Mouse (Mus musculus): Measurements from ENCODE around the gene Pcolce. TPM values are rescaled to one million over a fixed set of nuclear protein-coding genes. Genes with fewer than 3 reads are reported as not detected.

The Pcolce gene
- polyA plus RNA-seq, 1 experiment = 0.09 TPM

GRCm38 (mm10) chr5:137600281-137600618 lies 13.3 kb downstream of the Pcolce start:
- Histone ChIP-seq H3K4me3 (replicated peaks) (peak overlapping the region; percentile 96), H3K4me1 (peaks cover 73% of the 10 kb centered on the region), H3K36me3 (replicated peaks; ENCODE audit: low read length) (peaks cover 20% of the 10 kb centered on the region), H3K9me3 (no peaks in the 10 kb centered on the region), H3K27me3 (replicated peaks) (no peaks in the 10 kb centered on the region)
- no peak for TF ChIP-seq FLI1 (IDR thresholded peaks at IDR 0.05; ENCODE audit: low read length)
- TF ChIP-seq GATA1 (IDR thresholded peaks at IDR 0.05; ENCODE audit: borderline replicate concordance, low read length) = no peak

- TF ChIP-seq GATA1 (IDR thresholded peaks at IDR 0.05; ENCODE audit: borderline replicate concordance, low read length) = no peak
- no peak for TF ChIP-seq FLI1 (IDR thresholded peaks at IDR 0.05; ENCODE audit: low read length)
- Histone ChIP-seq H3K4me1 (peaks cover 69% of the 10 kb centered on the region), H3K27me3 (replicated peaks) (no peaks in the 10 kb centered on the region), H3K9me3 (no peaks in the 10 kb centered on the region), H3K4me3 (replicated peaks) (peak overlapping the region; percentile 96), H3K36me3 (replicated peaks; ENCODE audit: low read length) (peaks cover 19% of the 10 kb centered on the region)
Observed at GRCm38 (mm10) chr5:137599600-137599999, 14.0 kb downstream of the Pcolce start.

GRCm38 (mm10) chr5:137598100-137598826 lies 15.3 kb downstream of the Pcolce start:
- H3K4me3 ChIP-seq (replicated peaks) = peak overlapping the region; percentile 62
- TF ChIP-seq GATA1 (IDR thresholded peaks at IDR 0.05; ENCODE audit: borderline replicate concordance, low read length) (no peak), FLI1 (IDR thresholded peaks at IDR 0.05; ENCODE audit: low read length) (no peak)

GRCm38 (mm10) chr5:137597625-137598024 lies 16.0 kb downstream of the Pcolce start:
- TF ChIP-seq GATA1 (IDR thresholded peaks at IDR 0.05; ENCODE audit: borderline replicate concordance, low read length) = no peak
- TF ChIP-seq FLI1 (IDR thresholded peaks at IDR 0.05; ENCODE audit: low read length) = no peak
- Histone ChIP-seq H3K9me3 (no peaks in the 10 kb centered on the region), H3K36me3 (replicated peaks; ENCODE audit: low read length) (peaks cover 16% of the 10 kb centered on the region), H3K4me3 (replicated peaks) (peak overlapping the region; percentile 62), H3K4me1 (peaks cover 56% of the 10 kb centered on the region), H3K27me3 (replicated peaks) (no peaks in the 10 kb centered on the region)

More at GRCm38 (mm10) chr5:137598100-137598826, 15.3 kb downstream of the Pcolce start:
- H3K27me3 ChIP-seq (replicated peaks) = no peaks in the 10 kb centered on the region
- peaks cover 16% of the 10 kb centered on the region for H3K36me3 ChIP-seq (replicated peaks; ENCODE audit: low read length)
- peaks cover 63% of the 10 kb centered on the region for H3K4me1 ChIP-seq
- no peaks in the 10 kb centered on the region for H3K9me3 ChIP-seq

- Histone ChIP-seq H3K36me3 (replicated peaks; ENCODE audit: low read length) (peaks cover 16% of the 10 kb centered on the region), H3K27me3 (replicated peaks) (no peaks in the 10 kb centered on the region), H3K9me3 (no peaks in the 10 kb centered on the region), H3K4me3 (replicated peaks) (peak overlapping the region; percentile 90), H3K4me1 (peaks cover 58% of the 10 kb centered on the region)
- no peak for TF ChIP-seq GATA1 (IDR thresholded peaks at IDR 0.05; ENCODE audit: borderline replicate concordance, low read length)
- TF ChIP-seq FLI1 (IDR thresholded peaks at IDR 0.05; ENCODE audit: low read length) = no peak
Observed at GRCm38 (mm10) chr5:137596601-137597261, 16.9 kb downstream of the Pcolce start.

- Histone ChIP-seq H3K9me3 (no peaks in the 10 kb centered on the region), H3K36me3 (replicated peaks; ENCODE audit: low read length) (peaks cover 16% of the 10 kb centered on the region), H3K4me3 (replicated peaks) (no peak overlapping the region), H3K4me1 (peaks cover 62% of the 10 kb centered on the region), H3K27me3 (replicated peaks) (no peaks in the 10 kb centered on the region)
- TF ChIP-seq GATA1 (IDR thresholded peaks at IDR 0.05; ENCODE audit: borderline replicate concordance, low read length) (no peak), FLI1 (IDR thresholded peaks at IDR 0.05; ENCODE audit: low read length) (no peak)
Observed at GRCm38 (mm10) chr5:137595921-137596320, 17.7 kb downstream of the Pcolce start.

- peaks cover 1% of the 10 kb centered on the region for H3K27me3 ChIP-seq (replicated peaks)
- peaks cover 12% of the 10 kb centered on the region for H3K9me3 ChIP-seq
- TF ChIP-seq FLI1 (IDR thresholded peaks at IDR 0.05; ENCODE audit: low read length) = no peak
- peaks cover 17% of the 10 kb centered on the region for H3K4me1 ChIP-seq
- H3K4me3 ChIP-seq (replicated peaks) = no peak overlapping the region
- peaks cover 9% of the 10 kb centered on the region for H3K36me3 ChIP-seq (replicated peaks; ENCODE audit: low read length)
Observed at GRCm38 (mm10) chr5:137590507-137590906, 23.1 kb downstream of the Pcolce start.

GRCm38 (mm10) chr5:137584976-137585375 lies 28.6 kb downstream of the Pcolce start:
- Histone ChIP-seq H3K9me3 (peaks cover 12% of the 10 kb centered on the region), H3K36me3 (replicated peaks; ENCODE audit: low read length) (peaks cover 2% of the 10 kb centered on the region), H3K4me3 (replicated peaks) (no peak overlapping the region), H3K4me1 (peaks cover 5% of the 10 kb centered on the region), H3K27me3 (replicated peaks) (peaks cover 28% of the 10 kb centered on the region)
- TF ChIP-seq FLI1 (IDR thresholded peaks at IDR 0.05; ENCODE audit: low read length) (no peak), GATA1 (IDR thresholded peaks at IDR 0.05; ENCODE audit: borderline replicate concordance, low read length) (no peak)

GRCm38 (mm10) chr5:137583670-137584169 lies 29.9 kb downstream of the Pcolce start:
- Histone ChIP-seq H3K4me1 (peaks cover 17% of the 10 kb centered on the region), H3K27me3 (replicated peaks) (peaks cover 34% of the 10 kb centered on the region), H3K36me3 (replicated peaks; ENCODE audit: low read length) (peaks cover 4% of the 10 kb centered on the region), H3K4me3 (replicated peaks) (no peak overlapping the region), H3K9me3 (peaks cover 12% of the 10 kb centered on the region)
- no peak for TF ChIP-seq FLI1 (IDR thresholded peaks at IDR 0.05; ENCODE audit: low read length)
- no peak for TF ChIP-seq GATA1 (IDR thresholded peaks at IDR 0.05; ENCODE audit: borderline replicate concordance, low read length)

- no peak for TF ChIP-seq FLI1 (IDR thresholded peaks at IDR 0.05; ENCODE audit: low read length)
- no peak for TF ChIP-seq GATA1 (IDR thresholded peaks at IDR 0.05; ENCODE audit: borderline replicate concordance, low read length)
- Histone ChIP-seq H3K36me3 (replicated peaks; ENCODE audit: low read length) (peaks cover 5% of the 10 kb centered on the region), H3K9me3 (peaks cover 11% of the 10 kb centered on the region), H3K4me3 (replicated peaks) (no peak overlapping the region), H3K4me1 (peaks cover 17% of the 10 kb centered on the region), H3K27me3 (replicated peaks) (peaks cover 40% of the 10 kb centered on the region)
Observed at GRCm38 (mm10) chr5:137582702-137583101, 30.9 kb downstream of the Pcolce start.

Measured in megakaryocyte, embryonic 14.5 days (primary cell).